Mouse (Mus musculus) thymus, adult 2 months (tissue): ENCODE results near the gene Tcirg1.

Experiments used
- CTCF ChIP-seq: fragments of 200-500 bp; IDR thresholded peaks from 2 replicates; pipeline ENCODE4 v1.5.1; 2012; ENCODE audit warnings: mild to moderate bottlenecking, control low read depth, low read length, moderate library complexity, borderline replicate concordance; ENCODE audit not compliant: control insufficient read depth, poor library complexity, insufficient read depth; ENCODE audit errors: extremely low read depth
- POLR2A ChIP-seq: fragments of 200-500 bp; IDR thresholded peaks from 2 replicates; pipeline ENCODE4 v1.6.1; 2012; ENCODE audit warnings: mild to moderate bottlenecking, low read length, control low read depth, moderate library complexity; ENCODE audit not compliant: control insufficient read depth, poor library complexity, insufficient read depth; ENCODE audit errors: extremely low read depth

DNA sequence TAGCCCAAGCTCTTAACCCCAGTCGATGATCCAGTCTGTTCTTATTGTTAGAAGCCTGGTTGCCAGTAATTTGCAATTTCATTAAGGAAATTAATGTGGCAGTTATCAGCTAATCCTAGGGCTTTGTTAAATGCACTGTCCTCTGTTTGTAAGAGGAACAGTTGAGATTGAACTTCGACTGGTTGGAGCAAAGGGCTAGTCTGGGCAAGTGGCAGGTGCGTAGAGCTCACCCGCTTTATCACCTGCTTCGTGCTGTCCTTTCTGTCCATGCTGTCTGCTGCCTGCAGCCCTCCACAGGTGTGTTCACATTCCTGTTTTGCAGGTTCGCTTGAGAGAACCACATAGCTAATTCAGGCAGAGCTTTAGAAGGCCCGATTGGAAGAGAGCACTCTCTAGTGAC is 31.9 kb downstream of the Tcirg1 start:
- TF ChIP-seq CTCF = no peak
- no peak for TF ChIP-seq POLR2A
